Mouse (Mus musculus): ENCODE measurements around the gene Stat4. TPM values are rescaled to one million over a fixed set of nuclear protein-coding genes. Genes with fewer than 3 reads are reported as not detected.

Stat4 gene
- polyA plus RNA-seq, 1 experiment from 2014 or later, result 0.31 TPM

DNA sequence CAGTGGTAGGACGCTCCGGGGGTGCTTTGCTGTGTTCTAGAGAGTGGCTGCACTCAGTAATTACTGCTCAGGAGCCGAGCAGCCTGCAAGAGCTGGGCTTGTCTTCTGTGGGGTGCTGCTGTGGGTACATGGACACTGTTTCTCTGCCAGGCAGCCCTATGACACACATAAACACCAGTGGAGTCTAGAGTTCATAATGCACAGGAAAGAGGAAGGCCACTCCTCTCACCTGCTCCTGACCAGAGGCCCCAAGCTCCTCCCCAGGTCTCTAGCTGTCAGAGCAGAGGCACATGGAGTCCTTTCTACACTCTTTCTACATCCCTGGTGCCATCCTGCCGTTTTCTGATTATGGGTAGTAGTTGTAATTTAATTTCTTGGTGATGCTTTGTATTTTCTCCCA lies 155.2 kb downstream of the Stat4 start:
- Histone ChIP-seq H3K4me3 (ENCODE audit: low read length) (no peak overlapping the region), H3K9me3 (ENCODE audit: control insufficient read depth, low read length) (no peaks in the 10 kb centered on the region), H3K4me1 (ENCODE audit: control insufficient read depth, insufficient read depth, low read depth, low read length) (no peaks in the 10 kb centered on the region), H3K27me3 (replicated peaks; ENCODE audit: control insufficient read depth, insufficient read depth, low read length) (no peaks in the 10 kb centered on the region), H3K27ac (ENCODE audit: low read depth, low read length) (no peak overlapping the region), H3K4me2 (ENCODE audit: low read length) (no peak overlapping the region), H3K9ac (ENCODE audit: low read depth, low read length) (no peak overlapping the region), H3K36me3 (ENCODE audit: control insufficient read depth, insufficient read depth, low read length) (no peaks in the 10 kb centered on the region)
- ATAC-seq, result no peak
- 76% methylated on average over 4 of the region's 4 CpGs for WGBS

DNA sequence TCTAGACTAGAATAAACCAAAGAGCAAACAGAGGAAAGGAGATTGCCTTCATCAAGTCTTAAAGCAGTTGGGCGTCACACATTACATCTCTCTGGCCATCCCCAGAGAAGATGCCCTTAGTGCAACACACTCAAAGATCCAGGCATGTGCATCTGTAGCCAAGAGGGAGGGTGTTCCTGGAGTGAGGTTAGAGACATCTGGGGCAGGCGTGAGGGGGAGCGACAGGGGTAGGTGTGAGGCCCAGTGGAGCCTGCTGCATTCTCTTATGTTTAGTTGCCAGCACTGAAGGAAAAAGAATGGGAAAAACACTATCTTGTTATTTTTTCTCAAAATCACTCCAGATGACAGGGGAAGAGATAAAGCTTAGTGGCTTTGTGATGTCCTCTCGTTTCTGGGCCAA lies 156.2 kb downstream of the Stat4 start:
- Histone ChIP-seq H3K9ac (ENCODE audit: low read depth, low read length) (no peak overlapping the region), H3K36me3 (ENCODE audit: control insufficient read depth, insufficient read depth, low read length) (no peaks in the 10 kb centered on the region), H3K9me3 (ENCODE audit: control insufficient read depth, low read length) (no peaks in the 10 kb centered on the region), H3K27me3 (replicated peaks; ENCODE audit: control insufficient read depth, insufficient read depth, low read length) (no peaks in the 10 kb centered on the region), H3K27ac (ENCODE audit: low read depth, low read length) (no peak overlapping the region), H3K4me2 (ENCODE audit: low read length) (no peak overlapping the region), H3K4me3 (ENCODE audit: low read length) (no peak overlapping the region), H3K4me1 (ENCODE audit: control insufficient read depth, insufficient read depth, low read depth, low read length) (no peaks in the 10 kb centered on the region)
- ATAC-seq, result no peak
- 84% methylated on average over 4 of the region's 4 CpGs for WGBS

DNA sequence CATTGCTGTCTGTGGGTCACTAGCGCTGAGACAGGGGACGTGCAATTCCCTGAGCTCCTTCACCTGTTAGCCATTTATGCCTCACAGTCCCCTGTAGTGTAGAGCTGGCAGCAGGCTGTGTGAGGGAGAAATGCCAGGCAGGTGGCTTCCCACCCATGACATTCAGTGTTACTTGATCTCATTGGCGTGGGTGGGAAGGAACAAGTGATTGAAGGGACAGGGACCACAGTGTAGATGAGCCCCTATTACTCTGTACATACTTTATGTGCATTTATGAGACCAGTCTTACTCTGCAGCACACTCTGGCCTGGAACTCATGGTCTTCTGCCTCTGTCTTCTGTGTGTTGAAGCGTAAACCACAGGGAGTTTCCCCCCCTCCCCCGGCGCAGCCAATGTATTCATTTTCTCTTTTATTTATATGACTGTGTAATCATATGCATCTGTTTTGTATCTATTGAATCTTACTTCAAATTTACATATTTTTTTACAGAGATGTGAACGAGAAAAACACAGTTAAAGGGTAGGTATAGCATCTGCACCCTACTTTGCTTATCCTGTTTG lies 156.7 kb downstream of the Stat4 start:
- 93% methylated on average over 7 of the region's 7 CpGs for WGBS
- H3K4me3 ChIP-seq (ENCODE audit: low read length), result no peak overlapping the region
- H3K9me3 ChIP-seq (ENCODE audit: control insufficient read depth, low read length), result no peaks in the 10 kb centered on the region
- H3K27ac ChIP-seq (ENCODE audit: low read depth, low read length), result no peak overlapping the region
- H3K4me2 ChIP-seq (ENCODE audit: low read length), result no peak overlapping the region
- ATAC-seq, result no peak
- no peaks in the 10 kb centered on the region for H3K27me3 ChIP-seq (replicated peaks; ENCODE audit: control insufficient read depth, insufficient read depth, low read length)
- H3K4me1 ChIP-seq (ENCODE audit: control insufficient read depth, insufficient read depth, low read depth, low read length), result no peaks in the 10 kb centered on the region
- no peak overlapping the region for H3K9ac ChIP-seq (ENCODE audit: low read depth, low read length)
- H3K36me3 ChIP-seq (ENCODE audit: control insufficient read depth, insufficient read depth, low read length), result no peaks in the 10 kb centered on the region

DNA sequence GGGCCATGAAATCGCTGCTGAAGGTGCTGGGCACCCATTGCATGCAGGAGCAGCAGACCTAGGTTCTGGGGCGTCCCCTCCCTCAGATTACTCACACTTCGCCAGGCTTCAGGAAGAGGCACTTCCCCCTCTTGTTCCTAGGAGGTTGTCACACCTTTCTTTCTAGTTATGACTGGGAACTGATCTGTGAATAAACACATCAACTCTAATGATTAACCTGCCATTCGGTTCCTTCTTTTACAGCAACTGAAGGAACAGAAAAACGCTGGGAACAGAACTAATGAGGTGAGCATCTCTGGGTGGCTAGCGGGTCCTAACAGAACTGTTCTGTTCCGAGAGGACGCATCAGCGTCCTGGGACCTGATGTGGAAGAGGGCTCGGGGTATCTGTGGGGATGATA lies 158.0 kb downstream of the Stat4 start:
- H3K4me3 ChIP-seq (ENCODE audit: low read length), result no peak overlapping the region
- ATAC-seq, result no peak
- no peak overlapping the region for H3K4me2 ChIP-seq (ENCODE audit: low read length)
- no peaks in the 10 kb centered on the region for H3K27me3 ChIP-seq (replicated peaks; ENCODE audit: control insufficient read depth, insufficient read depth, low read length)
- no peaks in the 10 kb centered on the region for H3K4me1 ChIP-seq (ENCODE audit: control insufficient read depth, insufficient read depth, low read depth, low read length)
- no peak overlapping the region for H3K27ac ChIP-seq (ENCODE audit: low read depth, low read length)
- WGBS, result 85% methylated on average over 10 of the region's 10 CpGs
- no peaks in the 10 kb centered on the region for H3K36me3 ChIP-seq (ENCODE audit: control insufficient read depth, insufficient read depth, low read length)
- H3K9ac ChIP-seq (ENCODE audit: low read depth, low read length), result no peak overlapping the region
- H3K9me3 ChIP-seq (ENCODE audit: control insufficient read depth, low read length), result no peaks in the 10 kb centered on the region

DNA sequence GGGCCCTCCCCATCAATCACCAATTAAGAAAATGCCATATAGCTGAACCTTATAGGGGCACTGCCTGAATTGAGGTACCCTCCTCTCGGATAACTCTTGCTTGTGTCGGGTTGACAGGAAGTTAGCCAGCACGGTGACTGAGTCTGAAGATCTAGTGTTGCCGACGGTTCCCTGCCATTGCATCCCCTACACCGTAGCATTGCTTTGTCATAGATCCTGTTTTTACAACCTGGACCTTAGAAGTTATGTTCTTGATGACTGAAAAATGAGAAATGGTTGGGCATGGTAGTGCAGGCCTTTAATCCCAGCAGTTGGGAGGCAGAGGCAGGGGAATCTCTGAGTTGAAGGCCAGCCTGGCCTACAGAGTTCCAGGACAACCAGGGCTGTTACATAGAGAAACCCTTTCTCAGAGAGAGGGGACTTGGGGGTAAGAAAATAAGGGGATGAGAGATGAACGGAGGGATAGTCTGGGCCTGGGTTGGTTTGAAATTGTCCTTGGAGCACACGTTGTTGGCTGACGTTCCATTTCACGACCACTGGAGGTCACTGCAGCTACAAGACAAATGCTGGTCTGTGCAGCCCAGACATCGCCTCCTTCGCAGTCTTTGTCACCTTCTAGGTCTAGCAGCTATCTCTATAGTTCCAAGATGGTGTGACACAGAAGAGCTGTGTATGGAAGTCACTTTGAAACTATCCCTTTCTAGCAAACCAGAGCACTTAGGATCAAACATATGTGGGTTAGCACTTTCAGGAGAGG lies 159.4 kb downstream of the Stat4 start:
- WGBS, result 51% methylated on average over 12 of the region's 12 CpGs
- no peak overlapping the region for H3K4me2 ChIP-seq (ENCODE audit: low read length)
- peak; percentile 76 for ATAC-seq

DNA sequence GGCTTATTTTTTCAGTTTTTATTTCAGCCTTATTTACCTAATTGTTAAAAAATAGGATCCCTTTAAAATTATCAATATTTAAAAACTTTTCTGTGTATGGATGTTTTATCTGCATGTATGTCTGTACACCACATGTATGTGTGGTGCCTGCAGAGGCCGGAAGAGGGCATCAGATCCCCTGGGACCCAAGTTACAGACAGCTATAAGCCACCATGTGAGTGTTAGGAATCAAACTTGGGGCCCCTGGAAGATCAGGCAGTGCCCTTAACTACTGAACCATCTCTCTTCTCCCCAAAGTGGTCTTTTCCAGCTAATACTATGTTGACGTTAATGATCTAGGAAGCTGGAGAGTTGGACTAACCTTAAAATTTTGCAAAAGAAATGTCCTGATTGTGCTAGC lies 160.5 kb downstream of the Stat4 start:
- Histone ChIP-seq H3K4me1 (ENCODE audit: control insufficient read depth, insufficient read depth, low read depth, low read length) (no peaks in the 10 kb centered on the region; the same call in 1 of the 2 replicates), H3K27ac (ENCODE audit: low read depth, low read length) (no peak overlapping the region), H3K4me2 (ENCODE audit: low read length) (no peak overlapping the region), H3K27me3 (replicated peaks; ENCODE audit: control insufficient read depth, insufficient read depth, low read length) (no peaks in the 10 kb centered on the region), H3K9ac (ENCODE audit: low read depth, low read length) (no peak overlapping the region), H3K4me3 (ENCODE audit: low read length) (no peak overlapping the region), H3K36me3 (ENCODE audit: control insufficient read depth, insufficient read depth, low read length) (no peaks in the 10 kb centered on the region), H3K9me3 (ENCODE audit: control insufficient read depth, low read length) (no peaks in the 10 kb centered on the region)
- no peak for ATAC-seq
- 92% methylated on average over 2 of the region's 2 CpGs for WGBS

More for the DNA sequence above, 159.4 kb downstream of the Stat4 start:
- Histone ChIP-seq H3K27ac (ENCODE audit: low read depth, low read length) (no peak overlapping the region), H3K27me3 (replicated peaks; ENCODE audit: control insufficient read depth, insufficient read depth, low read length) (no peaks in the 10 kb centered on the region), H3K9ac (ENCODE audit: low read depth, low read length) (no peak overlapping the region), H3K4me1 (ENCODE audit: control insufficient read depth, insufficient read depth, low read depth, low read length) (no peaks in the 10 kb centered on the region; the same call in 1 of the 2 replicates), H3K36me3 (ENCODE audit: control insufficient read depth, insufficient read depth, low read length) (no peaks in the 10 kb centered on the region), H3K9me3 (ENCODE audit: control insufficient read depth, low read length) (no peaks in the 10 kb centered on the region), H3K4me3 (ENCODE audit: low read length) (no peak overlapping the region)

DNA sequence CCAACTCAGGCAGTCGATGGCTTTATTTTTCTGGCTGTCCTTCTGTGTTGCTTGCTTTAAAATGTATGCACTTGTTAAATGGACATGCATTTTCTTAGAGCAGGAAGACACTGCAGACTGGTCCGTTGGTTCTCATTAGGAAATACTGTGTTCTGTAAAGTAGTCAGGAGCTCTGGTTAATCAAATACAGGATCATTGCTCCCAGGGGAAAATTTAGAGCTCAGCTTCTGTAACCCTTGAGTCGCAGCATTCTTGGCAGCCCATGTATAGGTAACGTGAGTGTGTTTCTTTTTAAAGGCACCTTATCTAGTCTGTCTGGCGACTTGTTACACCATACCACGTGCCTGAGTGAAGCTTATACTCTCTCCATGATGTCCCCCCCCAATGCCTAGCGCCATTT lies 161.2 kb downstream of the Stat4 start:
- no peak for ATAC-seq
- Histone ChIP-seq H3K27ac (ENCODE audit: low read depth, low read length) (no peak overlapping the region), H3K4me1 (ENCODE audit: control insufficient read depth, insufficient read depth, low read depth, low read length) (no peaks in the 10 kb centered on the region; the same call in 1 of the 2 replicates), H3K27me3 (replicated peaks; ENCODE audit: control insufficient read depth, insufficient read depth, low read length) (no peaks in the 10 kb centered on the region), H3K9me3 (ENCODE audit: control insufficient read depth, low read length) (no peaks in the 10 kb centered on the region), H3K4me2 (ENCODE audit: low read length) (no peak overlapping the region), H3K9ac (ENCODE audit: low read depth, low read length) (no peak overlapping the region), H3K36me3 (ENCODE audit: control insufficient read depth, insufficient read depth, low read length) (no peaks in the 10 kb centered on the region), H3K4me3 (ENCODE audit: low read length) (no peak overlapping the region)
- 73% methylated on average over 7 of the region's 7 CpGs for WGBS

DNA sequence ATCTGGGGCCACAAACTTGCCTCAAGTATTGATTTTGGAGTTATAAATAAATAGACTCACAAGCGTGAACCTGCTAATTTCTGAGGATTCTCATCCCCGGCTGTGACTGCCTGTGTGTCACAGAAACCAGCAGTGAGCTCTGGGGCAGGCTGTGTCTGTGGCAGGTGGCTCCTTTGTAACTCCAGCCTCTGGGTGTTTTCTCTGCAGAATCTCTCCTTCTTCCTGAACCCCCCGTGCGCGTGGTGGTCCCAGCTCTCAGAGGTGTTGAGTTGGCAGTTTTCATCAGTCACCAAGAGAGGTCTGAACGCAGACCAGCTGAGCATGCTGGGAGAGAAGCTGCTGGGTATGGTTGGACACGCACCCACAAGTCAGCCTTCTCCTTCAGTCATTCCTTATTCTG lies 161.7 kb downstream of the Stat4 start:
- Histone ChIP-seq H3K4me3 (ENCODE audit: low read length) (no peak overlapping the region), H3K4me1 (ENCODE audit: control insufficient read depth, insufficient read depth, low read depth, low read length) (no peaks in the 10 kb centered on the region; the same call in 1 of the 2 replicates), H3K36me3 (ENCODE audit: control insufficient read depth, insufficient read depth, low read length) (no peaks in the 10 kb centered on the region), H3K9me3 (ENCODE audit: control insufficient read depth, low read length) (no peaks in the 10 kb centered on the region), H3K27ac (ENCODE audit: low read depth, low read length) (no peak overlapping the region), H3K4me2 (ENCODE audit: low read length) (no peak overlapping the region), H3K9ac (ENCODE audit: low read depth, low read length) (no peak overlapping the region), H3K27me3 (replicated peaks; ENCODE audit: control insufficient read depth, insufficient read depth, low read length) (no peaks in the 10 kb centered on the region)
- ATAC-seq, result no peak
- 60% methylated on average over 7 of the region's 7 CpGs for WGBS

DNA sequence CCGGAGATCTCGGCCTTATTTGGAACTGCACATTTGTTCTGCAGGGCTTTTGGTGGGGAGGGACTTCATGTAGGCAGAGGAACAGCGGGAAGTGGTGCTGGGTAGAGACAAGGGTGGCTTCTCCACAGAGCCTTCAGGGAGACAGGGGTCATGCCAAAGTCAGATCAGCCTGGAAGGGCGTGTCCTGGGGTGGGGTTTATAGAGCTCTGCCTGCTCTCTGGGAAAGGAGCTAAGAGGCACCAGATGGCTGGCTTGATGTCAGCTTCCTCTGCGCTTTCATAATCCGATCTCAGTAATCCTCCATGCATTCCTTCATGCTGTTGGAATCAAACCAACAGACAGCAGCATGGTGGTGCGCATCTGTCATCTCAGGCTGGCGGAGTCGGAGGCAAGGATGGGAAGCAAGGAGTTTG lies 163.0 kb downstream of the Stat4 start:
- Histone ChIP-seq H3K27ac (ENCODE audit: low read depth, low read length) (no peak overlapping the region; the same call in 1 of the 2 replicates), H3K4me2 (ENCODE audit: low read length) (no peak overlapping the region), H3K4me1 (ENCODE audit: control insufficient read depth, insufficient read depth, low read depth, low read length) (no peaks in the 10 kb centered on the region; the same call in 1 of the 2 replicates), H3K27me3 (replicated peaks; ENCODE audit: control insufficient read depth, insufficient read depth, low read length) (no peaks in the 10 kb centered on the region), H3K9me3 (ENCODE audit: control insufficient read depth, low read length) (no peaks in the 10 kb centered on the region), H3K4me3 (ENCODE audit: low read length) (no peak overlapping the region), H3K36me3 (ENCODE audit: control insufficient read depth, insufficient read depth, low read length) (no peaks in the 10 kb centered on the region), H3K9ac (ENCODE audit: low read depth, low read length) (no peak overlapping the region)
- 55% methylated on average over 9 of the region's 9 CpGs for WGBS
- peak; percentile 67 for ATAC-seq

All from hindbrain, embryonic 16.5 days (tissue).